Mouse (Mus musculus): ENCODE measurements around the gene Itgb2.

- TF ChIP-seq CTCF (IDR thresholded peaks at IDR 0.05; ENCODE audit: borderline replicate concordance, control insufficient read depth, extremely low read depth, insufficient read depth, low read length, poor library complexity) (peak; percentile 91), POLR2A (IDR thresholded peaks at IDR 0.05; ENCODE audit: control insufficient read depth, extremely low read depth, insufficient read depth, low read length, poor library complexity) (no peak)
Observed at GRCm38 (mm10) chr10:77509403-77510187, 20.5 kb upstream of the Itgb2 start.

Data from thymus, adult 2 months (tissue).